Mouse (Mus musculus) hindbrain, embryonic 11.5 days (tissue): ENCODE results near the gene Umad1. TPM values are rescaled to one million over a fixed set of nuclear protein-coding genes. Genes with fewer than 3 reads are reported as not detected.

Experiments
- ATAC-seq: fragments of 200-750 bp; cut with Nextera tagmentation; 2 replicates; pipeline ENCODE4 v1.8.0; 2017; ENCODE audit warnings: mild to moderate bottlenecking, moderate TSS enrichment, moderate library complexity; ENCODE audit not compliant: low FRiP score
- DNase-seq: peaks from one replicate; pipeline ENCODE4 v3.0.0-alpha.2; 2015; ENCODE audit warnings: low spot score
- H3K27ac ChIP-seq: fragments of 300-500 bp; sonication (generic); 2 replicates; pipeline ENCODE4 v1.5.1; 2014; ENCODE audit warnings: mild to moderate bottlenecking, low read depth, low read length
- H3K27me3 ChIP-seq: fragments of 300-500 bp; sonication (generic); 2 replicates; pipeline ENCODE4 v1.6.1; 2014; ENCODE audit warnings: mild to moderate bottlenecking, low read length, moderate library complexity, mixed read lengths; ENCODE audit not compliant: control insufficient read depth, insufficient read depth
- H3K36me3 ChIP-seq: fragments of 300-500 bp; sonication (generic); 2 replicates; pipeline ENCODE4 v1.6.1; 2014; ENCODE audit warnings: mild to moderate bottlenecking, low read length, moderate library complexity, mixed read lengths; ENCODE audit not compliant: control insufficient read depth, insufficient read depth
- H3K4me1 ChIP-seq: fragments of 300-500 bp; sonication (generic); replicated peaks from 2 replicates; pipeline ENCODE4 v1.6.1; 2014; ENCODE audit warnings: low read length, mixed read lengths; ENCODE audit not compliant: control insufficient read depth, insufficient read depth
- H3K4me2 ChIP-seq: fragments of 300-500 bp; sonication (generic); replicated peaks from 2 replicates; pipeline ENCODE4 v1.6.1; 2014; ENCODE audit warnings: mild to moderate bottlenecking, low read depth, low read length
- H3K4me3 ChIP-seq: fragments of 300-500 bp; sonication (generic); 2 replicates; pipeline ENCODE4 v1.5.1; 2014; ENCODE audit warnings: low read depth, low read length
- H3K9ac ChIP-seq: fragments of 300-500 bp; sonication (generic); 2 replicates; pipeline ENCODE4 v1.6.1; 2014; ENCODE audit warnings: low read depth, low read length
- H3K9me3 ChIP-seq: fragments of 300-500 bp; sonication (generic); 2 replicates; pipeline ENCODE4 v1.6.1; 2016; ENCODE audit warnings: low read length; ENCODE audit not compliant: control insufficient read depth
- WGBS: fragments of 180-500 bp; shearing (Covaris S2); extraction: QIAGEN DNeasy Blood & Tissue Kit; methylation state at CpG from one replicate; pipeline ENCODE4 v1.1.7; 2014; 5-methylcytosine and 5-hydroxymethylcytosine counted together
- polyA plus RNA-seq: library from polyadenylated mRNA; unstranded; fragments of >200 nt; fragmentation: Nextera tagmentation; extraction: Ambion mirVana; gene quantifications from 2 replicates; pipeline ENCODE4 v1.2.1, GENCODE M21; 2014

The Umad1 gene
- polyA plus RNA-seq, 1 experiment from 2014 or later: 28.8 TPM

GRCm38 (mm10) chr6:8274387-8275054, 15.4 kb downstream of the Umad1 start:
- WGBS: 40% methylated on average over 6 of the region's 6 CpGs
- ATAC-seq: no peak

GRCm38 (mm10) chr6:8275098-8275497, 16.0 kb downstream of the Umad1 start:
- Histone ChIP-seq H3K27ac (no peak overlapping the region), H3K9ac (no peak overlapping the region), H3K4me1 (no peaks in the 10 kb centered on the region), H3K36me3 (no peaks in the 10 kb centered on the region), H3K9me3 (no peaks in the 10 kb centered on the region), H3K4me2 (no peak overlapping the region), H3K4me3 (no peak overlapping the region), H3K27me3 (no peaks in the 10 kb centered on the region)
- WGBS: 6% methylated on average over 1 of the region's 1 CpGs
- DNase-seq: peak; percentile 41
- no peak for ATAC-seq

More at GRCm38 (mm10) chr6:8274387-8275054, 15.4 kb downstream of the Umad1 start:
- Histone ChIP-seq H3K4me1 (no peaks in the 10 kb centered on the region), H3K4me3 (no peak overlapping the region), H3K27me3 (no peaks in the 10 kb centered on the region), H3K9ac (no peak overlapping the region), H3K4me2 (no peak overlapping the region), H3K36me3 (no peaks in the 10 kb centered on the region), H3K9me3 (no peaks in the 10 kb centered on the region), H3K27ac (no peak overlapping the region)
- peak; percentile 72 for DNase-seq

GRCm38 (mm10) chr6:8276431-8276830, 17.3 kb downstream of the Umad1 start:
- Histone ChIP-seq H3K36me3 (no peaks in the 10 kb centered on the region), H3K9ac (no peak overlapping the region), H3K27ac (no peak overlapping the region), H3K4me1 (no peaks in the 10 kb centered on the region), H3K9me3 (no peaks in the 10 kb centered on the region), H3K4me3 (no peak overlapping the region), H3K27me3 (no peaks in the 10 kb centered on the region), H3K4me2 (no peak overlapping the region)
- WGBS: 83% methylated on average over 4 of the region's 4 CpGs
- ATAC-seq (no peak), DNase-seq (no peak)

- Histone ChIP-seq H3K9me3 (no peaks in the 10 kb centered on the region), H3K27ac (no peak overlapping the region), H3K4me2 (no peak overlapping the region), H3K36me3 (no peaks in the 10 kb centered on the region), H3K4me1 (no peaks in the 10 kb centered on the region), H3K4me3 (no peak overlapping the region), H3K9ac (no peak overlapping the region), H3K27me3 (no peaks in the 10 kb centered on the region)
- no peak for ATAC-seq
- WGBS: 64% methylated on average over 5 of the region's 5 CpGs
- DNase-seq: peak; percentile 25
These were observed 19.4 kb downstream of the Umad1 start for GRCm38 (mm10) chr6:8278426-8279002.

GRCm38 (mm10) chr6:8283255-8283654, 24.2 kb downstream of the Umad1 start:
- ATAC-seq: no peak
- Histone ChIP-seq H3K36me3 (no peaks in the 10 kb centered on the region), H3K4me3 (no peak overlapping the region), H3K9ac (no peak overlapping the region), H3K4me2 (no peak overlapping the region), H3K27me3 (no peaks in the 10 kb centered on the region), H3K27ac (no peak overlapping the region), H3K9me3 (no peaks in the 10 kb centered on the region), H3K4me1 (no peaks in the 10 kb centered on the region)
- 92% methylated on average over 4 of the region's 4 CpGs for WGBS
- DNase-seq: no peak

GRCm38 (mm10) chr6:8285401-8285960, 26.4 kb downstream of the Umad1 start:
- Histone ChIP-seq H3K4me3 (no peak overlapping the region), H3K27me3 (no peaks in the 10 kb centered on the region), H3K4me1 (no peaks in the 10 kb centered on the region), H3K36me3 (no peaks in the 10 kb centered on the region), H3K27ac (no peak overlapping the region), H3K9ac (no peak overlapping the region), H3K9me3 (no peaks in the 10 kb centered on the region), H3K4me2 (no peak overlapping the region)
- no peak for ATAC-seq
- no peak for DNase-seq
- 85% methylated on average over 3 of the region's 3 CpGs for WGBS

- DNase-seq (no peak), ATAC-seq (no peak)
- WGBS: 98% methylated on average over 3 of the region's 3 CpGs
- H3K27ac ChIP-seq: no peak overlapping the region
- H3K36me3 ChIP-seq: no peaks in the 10 kb centered on the region
- no peak overlapping the region for H3K4me3 ChIP-seq
- no peaks in the 10 kb centered on the region for H3K4me1 ChIP-seq
- no peak overlapping the region for H3K9ac ChIP-seq
- no peaks in the 10 kb centered on the region for H3K27me3 ChIP-seq
- H3K9me3 ChIP-seq: no peaks in the 10 kb centered on the region
- no peak overlapping the region for H3K4me2 ChIP-seq
These were observed 27.1 kb downstream of the Umad1 start for GRCm38 (mm10) chr6:8286146-8286545.

- 91% methylated on average over 4 of the region's 4 CpGs for WGBS
- H3K9me3 ChIP-seq: no peaks in the 10 kb centered on the region
These were observed 29.9 kb downstream of the Umad1 start for GRCm38 (mm10) chr6:8288755-8289580.

More at GRCm38 (mm10) chr6:8288755-8289580, 29.9 kb downstream of the Umad1 start:
- H3K9ac ChIP-seq: no peak overlapping the region
- no peak overlapping the region for H3K27ac ChIP-seq
- no peaks in the 10 kb centered on the region for H3K4me1 ChIP-seq
- ATAC-seq: no peak
- DNase-seq: no peak
- no peaks in the 10 kb centered on the region for H3K27me3 ChIP-seq
- no peaks in the 10 kb centered on the region for H3K36me3 ChIP-seq
- H3K4me2 ChIP-seq: no peak overlapping the region
- no peak overlapping the region for H3K4me3 ChIP-seq
